Mouse (Mus musculus) adrenal gland, postnatal 14 days (tissue): ENCODE data around the gene Ift80. TPM values are rescaled to one million over a fixed set of nuclear protein-coding genes. Genes with fewer than 3 reads are reported as not detected.
"Not testable (repeated sequence)": the region's sequence is repeated elsewhere in the genome, so short reads cannot be mapped to it uniquely, and the experiment has no call there.

Experiments
- DNase-seq: peaks from one replicate; pipeline ENCODE4 v3.0.0; 2021; ENCODE audit warnings: mixed read lengths
- microRNA-seq, 2 experiments: library from miRNA; unstranded; fragments of <30 nt; microRNA quantifications; one replicate each; pipeline ENCODE4 v1.2.0; 2021
- total RNA-seq: library from RNA; stranded (reverse); gene quantifications from 2 replicates; pipeline ENCODE4 v1.2.3, GENCODE M21; 2021

The Ift80 gene
- total RNA-seq, 1 experiment from 2014 or later, result 23.2 TPM

- DNase-seq, result peak; percentile 37
Measured at GRCm38 (mm10) chr3:68935498-68935897, 68.9 kb downstream of the Ift80 start.

GRCm38 (mm10) chr3:68934259-68934658, 70.1 kb downstream of the Ift80 start:
- DNase-seq, result no peak

- no peak for DNase-seq
Measured at GRCm38 (mm10) chr3:68928619-68929018, 75.8 kb downstream of the Ift80 start.

GRCm38 (mm10) chr3:68907509-68907908, 96.9 kb downstream of the Ift80 start:
- DNase-seq, result no peak

GRCm38 (mm10) chr3:68904902-68905778, 99.2 kb downstream of the Ift80 start:
- DNase-seq, result no peak

GRCm38 (mm10) chr3:68902636-68903035, 101.7 kb downstream of the Ift80 start:
- not testable (repeated sequence) for DNase-seq

GRCm38 (mm10) chr3:68897154-68897553, 107.2 kb downstream of the Ift80 start:
- no peak for DNase-seq

- no peak for DNase-seq
Measured at GRCm38 (mm10) chr3:68895426-68895825, 108.9 kb downstream of the Ift80 start.

- DNase-seq, result no peak
Measured at GRCm38 (mm10) chr3:68886845-68887244, 117.5 kb downstream of the Ift80 start.

- DNase-seq, result no peak
Measured at GRCm38 (mm10) chr3:68874079-68874478, 130.3 kb downstream of the Ift80 start.

- no peak for DNase-seq
Measured at GRCm38 (mm10) chr3:68870568-68870950, 133.8 kb downstream of the Ift80 start.

- DNase-seq, result peak; percentile 45
Measured at GRCm38 (mm10) chr3:68869691-68870567, 134.4 kb downstream of the Ift80 start.

- peak; percentile 47 for DNase-seq
Measured at GRCm38 (mm10) chr3:68869211-68869690, 135.1 kb downstream of the Ift80 start, which contains the start of gene 1110032F04Rik. 1110032F04Rik (plus strand) TSS chr3:68869586.

GRCm38 (mm10) chr3:68852414-68852813, 152.0 kb downstream of the Ift80 start:
- no peak for DNase-seq

- no peak for DNase-seq
Measured at GRCm38 (mm10) chr3:68848323-68848722, 156.0 kb downstream of the Ift80 start.

- no peak for DNase-seq
Measured at GRCm38 (mm10) chr3:68844025-68844424, 160.3 kb downstream of the Ift80 start.

Small RNA genes lying within 50 kb of the gene (microRNA-seq; reads per million reads assigned to microRNA genes)
- gene Mir15b (1,358 to 2,447 reads per million in 2 experiments), gene Mir16-2 (576 to 860 reads per million in 2 experiments)

Other genes starting within 250 kb of the Ift80 start
- 0.19 and 0.68 TPM in 2 replicates for gene 1110032F04Rik, start 135.0 kb downstream of the Ift80 start, total RNA-seq
- 46.1 and 52.4 TPM in 2 replicates for gene Smc4, start 168 bp upstream of the Ift80 start, total RNA-seq
- 17.2 and 17.8 TPM in 2 replicates for gene Trim59, start 40.2 kb upstream of the Ift80 start, total RNA-seq
- gene Kpna4, start 122.5 kb upstream of the Ift80 start, total RNA-seq, result 66.8 and 69.3 TPM in 2 replicates
- gene Arl14, start 217.8 kb upstream of the Ift80 start, total RNA-seq, result not detected in 2 replicates